Mouse (Mus musculus): Measurements from ENCODE around the gene Apol6.

Gene Apol6

GRCm38 (mm10) chr15:77105273-77105672 lies 60.7 kb downstream of the Apol6 start:
- no peak for DNase-seq (ENCODE audit: extremely low read depth, low read depth)

Data from MEL-GATA-1-ER (cell line).